Mouse (Mus musculus): ENCODE results near the gene Txndc9.

DNA sequence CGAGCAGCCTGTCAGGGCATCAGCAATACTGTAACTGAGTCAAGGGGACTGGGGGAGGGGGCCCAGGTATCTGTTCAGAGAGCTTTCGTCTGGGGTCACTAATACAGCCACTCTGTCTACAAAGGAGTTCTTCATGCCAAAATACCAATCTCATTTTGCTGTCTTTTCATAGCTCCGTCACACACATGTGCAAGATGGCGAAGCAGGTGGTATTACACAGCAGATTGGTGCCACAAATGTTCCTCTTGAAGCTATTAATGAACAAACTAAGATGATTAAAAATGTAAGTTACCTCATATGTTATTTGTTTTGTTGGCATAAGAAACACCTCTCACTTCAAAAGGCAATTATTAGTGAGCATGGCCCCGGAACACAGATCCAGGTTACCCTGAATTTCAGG, 39.7 kb upstream of the Txndc9 start:
- no peak for TF ChIP-seq POLR2A (IDR thresholded peaks at IDR 0.05; ENCODE audit: insufficient read depth, low read depth, low read length)
- TF ChIP-seq CTCF (IDR thresholded peaks at IDR 0.05; ENCODE audit: insufficient read depth, low read depth, low read length): no peak

Measured in olfactory bulb, adult 2 months (tissue).